Mouse (Mus musculus) left cerebral cortex, adult 2 months (tissue): ENCODE data around the gene Slc30a1. TPM values are rescaled to one million over a fixed set of nuclear protein-coding genes. Genes with fewer than 3 reads are reported as not detected.
A peak's percentile ranks its signal among the peaks of the same experiment; 100 is the strongest.

Source experiments
- DNase-seq, 2 experiments: peaks; one replicate each; pipeline ENCODE4 v3.0.0; 2021 to 2022; ENCODE audit warnings: low spot score in 2 of 2, mixed read lengths in 1 of 2; ENCODE audit errors: extremely low spot score in 1 of 2
- H3K27ac ChIP-seq: fragments of 200-600 bp; 2 replicates; pipeline ENCODE4 v1.8.1; 2022
- H3K4me3 ChIP-seq: fragments of 200-600 bp; 2 replicates; pipeline ENCODE4 v1.8.1; 2022
- CTCF ChIP-seq: fragments of 200-600 bp; IDR thresholded peaks from 2 replicates; pipeline ENCODE4 v1.8.1; 2022; ENCODE audit warnings: antibody characterized with exemption, mild to moderate bottlenecking, moderate library complexity
- intact Hi-C: fragments of 180-260 bp; cut with DNase I; formaldehyde crosslinking; loops from one replicate; pipeline ENCODE4 v1.15.1; 2025
- total RNA-seq, 2 experiments: library from RNA; stranded (reverse); gene quantifications; 2 replicates each; pipeline ENCODE4 v1.2.3; 2021

Gene Slc30a1
- total RNA-seq, 2 experiments from 2014 or later: 33.3 to 36.3 TPM

DNA sequence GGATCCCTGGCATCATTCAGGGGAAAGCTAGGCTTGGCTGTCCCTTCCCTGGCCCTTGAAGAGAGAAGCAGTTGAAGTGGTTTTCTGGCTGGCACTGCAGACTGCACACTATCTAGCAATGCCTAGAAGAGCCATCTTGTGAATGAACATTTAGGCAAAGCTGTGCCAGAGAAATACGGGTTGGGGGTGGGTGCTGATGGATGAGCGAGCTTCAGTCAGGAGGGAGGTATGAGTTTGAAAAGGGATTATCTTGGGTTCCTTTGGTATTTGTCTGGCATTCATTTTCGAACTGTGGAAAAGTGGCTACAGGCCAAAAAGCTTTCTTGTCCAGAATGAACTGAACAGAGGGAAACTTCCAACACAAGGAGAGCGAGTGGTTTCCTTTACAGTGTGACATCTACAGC, 28.0 kb upstream of the Slc30a1 start:
- H3K27ac ChIP-seq: no peak overlapping the region
- no peak for TF ChIP-seq CTCF
- intact Hi-C loops: no loop called here
- no peak for DNase-seq
- H3K4me3 ChIP-seq: no peak overlapping the region

DNA sequence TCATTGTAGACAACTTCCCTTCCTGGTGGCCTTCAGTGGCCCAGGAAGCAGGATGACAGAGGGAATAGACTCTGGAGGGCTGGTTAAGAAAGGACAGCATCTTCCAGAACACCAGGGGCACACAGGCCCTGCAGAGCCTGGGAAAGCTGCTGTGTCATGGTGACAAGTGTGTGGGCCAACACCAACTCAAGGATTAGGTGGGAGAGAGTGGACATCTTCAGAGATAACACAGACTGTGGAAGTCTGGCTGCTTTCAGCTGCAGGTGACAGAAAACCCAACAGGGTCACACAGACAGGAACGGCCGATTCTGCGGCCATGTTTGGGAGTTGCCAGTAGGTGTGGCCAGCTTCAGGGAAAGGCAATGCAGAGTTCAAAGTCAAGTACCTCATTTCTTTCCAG, 26.3 kb upstream of the Slc30a1 start:
- Histone ChIP-seq H3K4me3 (no peak overlapping the region), H3K27ac (no peak overlapping the region)
- no peak for DNase-seq
- intact Hi-C loops: no loop called here
- TF ChIP-seq CTCF: no peak

DNA sequence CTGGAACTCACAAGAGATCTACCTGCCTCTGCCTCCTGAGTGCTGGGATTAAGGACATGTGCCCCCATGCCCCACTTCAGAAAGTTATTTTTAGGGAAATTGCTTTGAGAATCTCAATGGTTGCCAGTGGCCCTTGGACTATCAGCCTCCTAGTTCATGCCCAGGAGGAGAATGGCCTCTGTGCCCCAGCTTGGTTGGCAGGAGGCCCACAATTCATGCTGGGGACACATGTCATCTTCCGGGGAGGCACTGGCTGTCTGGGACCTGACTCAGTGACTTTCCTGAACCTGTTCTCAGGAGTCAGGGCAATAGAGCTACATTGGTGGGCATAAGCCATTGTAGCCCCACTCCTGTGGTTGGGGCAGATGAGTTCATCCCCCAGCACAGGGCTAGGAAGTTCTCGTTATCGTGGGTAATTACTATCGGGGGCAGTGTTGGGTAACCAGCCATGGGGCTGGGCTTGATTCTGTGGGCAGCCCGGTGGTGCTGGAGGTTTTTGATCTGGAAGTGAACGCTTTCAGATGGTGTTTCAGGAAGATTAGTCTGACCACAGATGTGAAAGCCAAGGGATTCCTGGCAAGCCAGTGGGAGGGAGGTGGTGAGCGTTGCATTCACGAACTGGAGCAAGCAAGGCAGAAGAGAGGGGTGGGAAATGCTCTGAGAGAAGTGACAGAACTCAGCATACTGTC, 25.5 kb upstream of the Slc30a1 start:
- intact Hi-C loops: no loop called here
- H3K27ac ChIP-seq: no peak overlapping the region
- no peak overlapping the region for H3K4me3 ChIP-seq
- no peak for TF ChIP-seq CTCF
- DNase-seq: no peak

DNA sequence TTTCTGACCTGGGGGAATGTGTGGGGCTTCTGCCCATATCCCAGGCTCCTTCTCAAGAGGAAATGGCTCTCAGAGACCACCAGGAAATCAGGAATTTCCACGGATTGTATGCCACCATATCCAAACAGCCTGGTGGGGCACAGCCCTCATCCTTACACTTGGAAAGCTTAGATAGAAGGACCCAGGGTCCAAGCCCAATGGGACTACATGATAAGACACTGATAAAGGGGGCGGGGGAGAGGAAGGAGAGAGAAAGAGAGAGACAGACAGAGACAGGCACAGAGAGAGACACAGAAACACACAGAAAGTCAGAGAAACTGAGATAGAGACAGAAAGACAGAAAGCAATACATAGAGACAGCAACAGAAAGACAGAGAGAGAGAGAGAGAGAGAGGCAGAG, 24.9 kb upstream of the Slc30a1 start:
- Histone ChIP-seq H3K4me3 (no peak overlapping the region), H3K27ac (no peak overlapping the region)
- no peak for TF ChIP-seq CTCF
- DNase-seq: no peak
- intact Hi-C loops: no loop called here

DNA sequence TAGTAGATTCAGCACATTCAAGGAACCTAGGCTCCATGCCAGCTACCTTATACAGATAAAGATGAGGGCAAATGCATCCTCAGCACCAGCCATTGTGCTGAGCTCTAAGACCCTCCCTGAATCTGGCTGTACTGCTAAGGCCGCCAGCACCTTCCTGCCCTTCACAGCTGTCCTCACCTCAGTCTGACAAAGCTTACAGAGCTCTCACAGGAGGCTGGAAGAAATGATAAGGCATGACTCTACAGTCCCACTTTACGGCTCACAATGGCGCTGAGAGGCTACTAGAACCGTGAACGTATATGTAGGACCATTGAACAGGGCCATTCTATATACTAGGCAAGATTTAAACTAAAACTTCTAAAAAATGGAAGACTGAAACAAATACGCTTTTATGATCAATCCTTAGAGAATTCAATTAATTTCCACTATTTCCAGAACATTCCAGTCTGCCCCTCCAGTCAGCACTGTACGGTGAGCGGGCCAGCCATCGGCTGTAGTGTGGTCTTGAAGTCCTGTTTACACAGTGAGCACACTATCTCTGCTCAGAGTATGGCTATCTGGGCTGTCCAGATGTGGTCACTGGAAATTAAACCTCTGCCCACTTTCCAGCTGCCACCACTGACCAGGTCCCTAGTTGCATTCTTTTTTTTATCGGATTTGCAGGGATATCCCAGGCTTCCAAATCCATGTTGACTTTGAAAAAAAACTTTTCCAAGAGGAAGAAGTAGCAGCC, 23.9 kb upstream of the Slc30a1 start:
- no peak for TF ChIP-seq CTCF
- intact Hi-C loops: no loop called here
- DNase-seq: no peak
- no peak overlapping the region for H3K27ac ChIP-seq
- H3K4me3 ChIP-seq: no peak overlapping the region

DNA sequence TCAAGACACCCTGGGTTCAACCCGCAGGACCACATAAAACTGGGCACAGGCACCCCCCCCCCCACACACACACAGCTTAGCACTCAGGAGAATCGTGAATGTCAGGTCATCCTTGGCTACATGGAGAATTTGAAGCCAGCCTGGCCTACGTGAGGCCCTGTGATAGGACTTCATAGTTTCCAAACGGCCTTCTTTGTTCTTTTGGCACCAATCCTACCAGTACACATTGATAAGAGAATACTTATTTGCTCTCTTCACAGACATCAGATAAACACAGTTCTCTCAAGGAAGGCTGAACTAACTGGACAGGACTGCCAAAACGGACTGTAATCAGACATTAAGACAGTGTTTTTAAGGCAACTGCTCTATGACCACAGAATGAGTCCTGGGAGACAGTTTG, 22.9 kb upstream of the Slc30a1 start:
- intact Hi-C loops: no loop called here
- Histone ChIP-seq H3K27ac (no peak overlapping the region), H3K4me3 (no peak overlapping the region)
- no peak for TF ChIP-seq CTCF
- DNase-seq: no peak

DNA sequence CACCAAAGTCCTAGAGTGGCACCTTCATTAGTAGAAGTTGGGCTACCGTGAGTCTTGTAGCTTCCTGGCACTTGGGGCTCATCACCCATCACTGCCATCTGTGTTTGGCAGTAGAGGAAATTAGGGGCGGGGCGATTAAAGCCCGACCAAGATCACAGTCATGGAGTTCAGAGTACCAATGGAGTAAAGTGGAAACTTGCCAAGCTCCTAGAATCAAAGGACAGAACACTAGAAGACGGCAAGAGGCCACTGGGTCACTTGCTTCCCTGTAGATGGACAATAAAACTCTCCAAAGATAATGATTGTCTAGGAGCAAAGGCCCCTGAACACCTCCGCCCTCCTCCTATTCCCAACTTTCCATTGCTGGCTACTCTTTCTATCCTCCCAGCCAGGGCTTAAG, 14.7 kb upstream of the Slc30a1 start:
- H3K27ac ChIP-seq: no peak overlapping the region
- no peak for DNase-seq
- intact Hi-C loops: loop anchor here (5.0 kb wide), 1 partner anchor 55 kb away; no protein-coding TSS in a partner anchor
- no peak overlapping the region for H3K4me3 ChIP-seq
- no peak for TF ChIP-seq CTCF

DNA sequence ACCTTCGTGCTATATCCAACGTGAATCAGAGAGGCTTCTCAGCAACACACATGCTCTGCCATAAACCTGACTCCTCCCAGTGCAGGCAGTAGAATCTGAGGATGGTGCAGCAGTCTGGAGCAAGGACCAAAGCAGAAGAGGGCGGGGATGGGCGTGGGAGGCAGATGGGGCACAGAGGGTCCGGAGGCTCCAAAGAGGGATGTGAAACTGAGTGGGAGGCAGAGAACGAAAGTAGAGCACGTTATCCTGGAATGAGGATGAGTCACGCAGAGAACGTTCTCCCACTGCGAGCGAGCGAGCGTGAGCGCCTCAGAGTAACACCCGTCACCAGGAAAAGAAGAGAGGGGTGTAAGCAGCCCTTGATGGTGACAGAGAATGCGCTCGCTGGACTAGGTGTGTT, 12.2 kb upstream of the Slc30a1 start:
- TF ChIP-seq CTCF: no peak
- Histone ChIP-seq H3K27ac (peak overlapping the region; percentile 63), H3K4me3 (no peak overlapping the region; the same call in 1 of the 2 replicates)
- peak; percentile 79 to 83 for DNase-seq
- intact Hi-C loops: loop anchor here (2.0 to 5.0 kb wide), 2 partner anchors 57 to 58 kb away; no protein-coding TSS in a partner anchor

DNA sequence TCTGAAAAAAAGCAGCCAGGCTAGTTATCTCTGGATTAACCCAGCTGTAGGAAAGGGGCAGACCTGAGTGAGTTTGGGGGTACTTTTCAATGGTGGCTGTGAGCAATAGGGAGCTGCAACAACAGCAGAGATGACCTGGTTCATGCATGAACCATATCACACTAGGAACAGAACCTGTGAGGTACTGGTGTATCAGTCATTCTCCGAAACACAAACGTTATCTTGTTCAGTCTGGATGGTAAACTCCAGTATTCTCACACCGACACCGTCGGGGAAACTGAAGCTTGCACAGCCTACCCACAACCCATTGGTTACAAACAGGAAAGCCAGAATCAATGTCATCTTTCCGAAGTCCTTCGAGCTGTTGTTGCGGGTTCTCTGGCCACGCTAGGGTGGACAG, 11.7 kb upstream of the Slc30a1 start:
- intact Hi-C loops: loop anchor here (2.0 to 5.0 kb wide), 2 partner anchors 58 kb away; no protein-coding TSS in a partner anchor

DNA sequence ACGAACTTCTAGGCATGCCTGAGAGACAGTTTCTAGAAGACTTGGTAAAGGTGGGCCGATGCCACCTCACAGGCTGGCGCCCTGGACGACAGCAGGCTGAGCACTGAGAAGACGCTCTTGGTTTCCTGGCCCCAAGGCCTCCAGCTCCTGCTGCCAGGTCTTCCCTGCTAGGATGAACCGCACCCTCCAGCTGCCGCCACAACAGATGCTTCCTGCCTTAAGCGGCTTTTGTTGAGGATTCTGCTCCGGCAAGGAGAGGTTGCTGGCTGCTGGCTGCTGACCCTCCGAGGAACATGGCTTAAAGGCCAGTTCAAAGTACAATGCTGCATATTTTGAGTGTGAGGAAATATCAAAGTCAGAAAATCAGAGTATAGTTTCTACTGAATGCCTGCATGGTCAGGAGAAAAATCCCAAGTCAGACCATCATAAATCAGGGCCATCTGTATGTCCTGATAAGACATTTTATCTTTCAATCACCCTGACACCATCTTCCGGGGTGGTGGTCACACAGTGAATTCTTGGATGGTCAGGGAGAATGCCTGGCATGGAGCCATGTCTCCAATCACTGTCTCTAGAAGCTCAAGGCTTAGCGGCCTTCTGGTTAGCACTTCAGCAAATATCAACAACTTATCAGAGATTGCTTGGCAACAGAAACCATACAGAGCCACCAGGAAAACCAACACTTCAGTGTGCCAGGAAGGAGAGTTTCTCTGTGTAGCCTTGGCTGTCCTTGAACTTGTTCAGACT, 9.6 kb upstream of the Slc30a1 start:
- no peak for TF ChIP-seq CTCF
- H3K4me3 ChIP-seq: no peak overlapping the region
- intact Hi-C loops: no loop called here
- no peak for DNase-seq
- no peak overlapping the region; the same call in 1 of the 2 replicates for H3K27ac ChIP-seq

More for the DNA sequence above, 11.7 kb upstream of the Slc30a1 start:
- no peak overlapping the region for H3K4me3 ChIP-seq
- DNase-seq: no peak
- TF ChIP-seq CTCF: no peak
- peak overlapping the region; percentile 48 for H3K27ac ChIP-seq

DNA sequence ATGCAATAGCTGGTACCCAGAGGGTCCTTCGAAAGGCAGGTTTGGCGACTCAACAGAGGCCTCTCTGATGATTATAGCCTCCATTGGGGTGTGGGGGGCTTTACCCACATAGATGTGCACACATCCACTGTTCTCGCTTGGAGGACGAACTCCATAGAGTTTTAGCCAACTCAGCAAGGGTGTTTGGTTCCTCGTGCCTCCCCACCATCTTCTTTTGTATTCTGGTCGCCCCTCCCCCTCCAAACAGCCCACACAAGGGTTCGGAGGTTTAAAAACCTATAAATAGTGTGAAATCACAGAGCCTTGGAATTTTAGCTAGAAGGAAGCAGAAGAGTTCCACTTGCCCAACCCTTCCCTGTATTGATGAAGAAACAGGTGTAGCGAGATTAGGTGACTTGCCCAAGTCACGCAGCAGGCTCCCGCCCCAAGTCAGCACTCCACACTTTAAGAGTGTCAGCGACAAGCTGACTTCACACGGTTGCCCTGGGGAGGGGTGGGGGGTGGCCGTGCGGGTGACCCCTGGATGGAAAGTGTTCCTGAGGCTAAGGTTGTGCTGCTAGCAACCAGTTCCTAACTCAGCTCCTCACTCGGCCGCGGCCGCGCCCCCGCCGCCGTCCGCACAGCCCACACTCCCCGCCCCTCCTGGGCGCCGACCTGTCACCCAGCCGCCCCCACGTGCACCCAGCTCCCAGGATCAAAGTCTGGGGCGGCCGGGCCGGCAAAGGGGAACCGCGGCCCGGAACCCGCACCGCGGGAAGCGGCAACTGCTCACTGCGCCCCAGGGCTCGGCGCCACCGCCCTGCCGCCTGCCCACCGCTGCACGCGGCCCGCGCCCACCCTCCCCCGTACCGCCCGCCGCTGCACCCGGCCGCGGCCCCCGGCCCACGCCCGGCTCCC, 682 bp upstream of the Slc30a1 start:
- no peak for TF ChIP-seq CTCF

More for the DNA sequence above, 682 bp upstream of the Slc30a1 start:
- intact Hi-C loops: loop anchor here (5.0 to 10.0 kb wide), 3 partner anchors 46 to 331 kb away; partner anchors contain the start of genes Dtl, Ints7 and Lpgat1
- H3K27ac ChIP-seq: peak overlapping the region; percentile 88
- peak overlapping the region; percentile 59 for H3K4me3 ChIP-seq
- DNase-seq: no peak
